Mouse (Mus musculus): ENCODE data around the gene Uckl1.

DNA sequence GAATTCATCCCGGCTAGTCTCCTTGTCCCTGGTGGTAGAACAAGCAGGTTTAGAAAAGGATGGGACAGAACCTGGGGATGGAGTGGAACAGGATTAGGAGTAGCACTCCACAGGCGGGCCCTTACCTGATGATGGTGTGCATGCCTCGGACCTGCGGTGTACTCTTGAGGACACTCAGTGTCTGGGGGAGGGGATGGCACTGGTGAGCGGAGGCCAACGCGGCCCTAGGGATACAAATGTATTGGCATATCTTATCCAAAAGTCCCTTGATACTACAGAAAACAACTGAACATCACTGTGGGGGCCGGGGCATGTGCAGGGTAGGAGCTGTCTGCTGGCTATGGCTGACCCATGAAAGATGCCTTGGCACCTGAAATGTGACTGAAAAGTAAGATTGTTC, 14.3 kb downstream of the Uckl1 start:
- no peak for TF ChIP-seq POLR2A (IDR thresholded peaks at IDR 0.05; ENCODE audit: insufficient read length, low read depth)
- TF ChIP-seq E2F4 (IDR thresholded peaks at IDR 0.05; ENCODE audit: insufficient read depth), result no peak
- TF ChIP-seq MYOD1 (IDR thresholded peaks at IDR 0.05; ENCODE audit: control insufficient read depth in 1 of 3, insufficient read length in 2 of 3, low read depth in 2 of 3), result no peak
- TF ChIP-seq MYOG (IDR thresholded peaks at IDR 0.05; ENCODE audit: control insufficient read depth in 1 of 3, insufficient read depth in 1 of 3, insufficient read length in 2 of 3, low read depth in 2 of 3), result no peak

Data from myocyte (in vitro differentiated cells).